Mouse (Mus musculus) left cerebral cortex, adult 2 months (tissue): Measurements from ENCODE around the gene Uqcr10. TPM values are rescaled to one million over a fixed set of nuclear protein-coding genes. Genes with fewer than 3 reads are reported as not detected.
A peak's percentile ranks its signal among the peaks of the same experiment; 100 is the strongest.

ENCODE experiments used
- DNase-seq, 2 experiments: peaks; one replicate each; pipeline ENCODE4 v3.0.0; 2021 to 2022; ENCODE audit warnings: low spot score in 2 of 2, mixed read lengths in 1 of 2; ENCODE audit errors: extremely low spot score in 1 of 2
- H3K27ac ChIP-seq: fragments of 200-600 bp; 2 replicates; pipeline ENCODE4 v1.8.1; 2022
- H3K4me3 ChIP-seq: fragments of 200-600 bp; 2 replicates; pipeline ENCODE4 v1.8.1; 2022
- CTCF ChIP-seq: fragments of 200-600 bp; IDR thresholded peaks from 2 replicates; pipeline ENCODE4 v1.8.1; 2022; ENCODE audit warnings: antibody characterized with exemption, mild to moderate bottlenecking, moderate library complexity
- intact Hi-C: fragments of 180-260 bp; cut with DNase I; formaldehyde crosslinking; loops from one replicate; pipeline ENCODE4 v1.15.1; 2025
- total RNA-seq, 2 experiments: library from RNA; stranded (reverse); gene quantifications; 2 replicates each; pipeline ENCODE4 v1.2.3; 2021

Uqcr10 gene
- total RNA-seq, 2 experiments from 2014 or later: 362 to 374 TPM

DNA sequence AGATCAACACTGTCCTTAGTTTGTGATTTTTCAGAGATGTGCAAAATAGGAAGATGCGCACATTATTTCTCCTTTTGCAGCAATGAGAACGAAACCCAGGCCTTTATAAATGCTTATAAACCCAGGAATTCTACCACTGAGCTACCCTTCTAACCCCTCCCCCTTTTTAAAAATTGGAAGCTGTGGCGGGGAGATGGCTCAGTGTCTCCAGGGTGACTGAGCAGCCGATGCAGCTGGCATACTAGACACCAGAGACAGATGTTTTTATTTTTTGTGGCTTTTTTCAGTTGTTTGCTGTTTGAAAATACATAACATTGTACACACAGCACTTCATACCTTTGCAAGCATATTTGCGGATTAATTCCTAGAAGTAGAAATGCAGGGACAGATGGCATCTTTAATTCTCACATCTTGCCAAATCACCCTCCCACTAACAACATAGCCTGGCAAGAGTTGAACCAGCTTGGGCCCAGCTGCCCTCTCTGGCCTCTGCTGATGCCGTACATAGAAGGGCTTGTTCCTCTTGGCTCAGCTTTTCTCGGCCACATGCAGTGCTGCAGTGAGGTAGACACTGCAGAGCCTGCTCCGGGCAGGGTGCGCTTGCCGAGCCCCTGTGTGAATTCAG lies 42.2 kb downstream of the Uqcr10 start:
- intact Hi-C loops: no loop called here
- no peak for DNase-seq
- Histone ChIP-seq H3K27ac (peak overlapping the region; percentile 42), H3K4me3 (no peak overlapping the region)
- TF ChIP-seq CTCF: no peak

GRCm38 (mm10) chr11:4661324-4661723 lies 42.8 kb downstream of the Uqcr10 start:
- DNase-seq: no peak
- peak overlapping the region; percentile 42 for H3K27ac ChIP-seq

GRCm38 (mm10) chr11:4660309-4661025 lies 43.7 kb downstream of the Uqcr10 start:
- Histone ChIP-seq H3K27ac (peak overlapping the region; percentile 42; the same call in 1 of the 2 replicates), H3K4me3 (no peak overlapping the region)
- DNase-seq: no peak
- intact Hi-C loops: no loop called here
- no peak for TF ChIP-seq CTCF

More at GRCm38 (mm10) chr11:4661324-4661723, 42.8 kb downstream of the Uqcr10 start:
- H3K4me3 ChIP-seq: no peak overlapping the region
- intact Hi-C loops: no loop called here
- no peak for TF ChIP-seq CTCF

- no peak overlapping the region for H3K4me3 ChIP-seq
- no peak overlapping the region for H3K27ac ChIP-seq
- no peak for TF ChIP-seq CTCF
- no peak for DNase-seq
- intact Hi-C loops: no loop called here
These were observed 44.3 kb downstream of the Uqcr10 start for GRCm38 (mm10) chr11:4659818-4660217.

Other genes with a start within 250 kb of the Uqcr10 start
- 10 to 100 TPM; 67.3 to 72.7 TPM for gene Mtmr3, start 109.5 kb downstream of the Uqcr10 start, total RNA-seq
- not detected for gene Gm11032, start 84.3 kb downstream of the Uqcr10 start, total RNA-seq
- 10 to 100 TPM; 18.7 to 21.3 TPM for gene Ascc2, start 66.6 kb downstream of the Uqcr10 start, total RNA-seq
- 10 to 100 TPM; 31.1 to 33.9 TPM for gene Zmat5, start 336 bp upstream of the Uqcr10 start, total RNA-seq
- 10 to 100 TPM; 15.6 to 22.7 TPM for gene Cabp7, start 42.4 kb upstream of the Uqcr10 start, total RNA-seq
- gene Nf2, start 145.2 kb upstream of the Uqcr10 start, total RNA-seq: 10 to 100 TPM; 74.3 to 74.7 TPM
- gene Nipsnap1, start 169.6 kb upstream of the Uqcr10 start, total RNA-seq: 10 to 100 TPM; 84.8 to 85.8 TPM
- gene Thoc5, start 191.0 kb upstream of the Uqcr10 start, total RNA-seq: 10 to 100 TPM; 37.4 to 38.9 TPM
- gene Nefh, start 243.7 kb upstream of the Uqcr10 start, total RNA-seq: 10 to 100 TPM; 47.9 to 54.5 TPM